In genomic region chr14:20600203-20600602, GRCm38 (mm10) we compare ENCODE assay signal across 28 mouse cellular contexts. TPM values are rescaled to one million over a fixed set of nuclear protein-coding genes. Genes with fewer than 3 reads are reported as not detected.
DNase-seq lines count a peak whose midpoint lies in the region; ATAC-seq and TF ChIP-seq lines count a peak whose summit lies in the region.
"Had no signal": no experiment of that assay in that cellular context is flagged by ENCODE, and none has a peak within 500 bp of the region (broad histone marks: within the 10 kb centered on the region; RNA-seq: fewer than 3 reads in every experiment).

No protein-coding gene starts in this region.

- WGBS in heart, embryonic 10.5 days: 46% methylated on average over 2 of the region's 2 CpGs
- WGBS in heart, adult 2 months: 68% methylated on average over 2 of the region's 2 CpGs
- 37% methylated on average over 2 of the region's 2 CpGs for WGBS in heart, embryonic 16.5 days
- WGBS in liver, embryonic 15.5 days (ENCODE audit: insufficient replicate concordance): 76% methylated on average over 2 of the region's 2 CpGs
- 60% methylated on average over 2 of the region's 2 CpGs for WGBS in midbrain, postnatal 0 days

- H3K4me1 ChIP-seq in heart, embryonic 10.5 days: peaks cover 26% of the 10 kb centered on the region; the same call in 1 of the 2 replicates
- peaks cover 11% of the 10 kb centered on the region for H3K4me1 ChIP-seq in heart, adult 2 months (ENCODE audit: control insufficient read depth, insufficient read depth, low read length)
- H3K4me1 ChIP-seq in heart, embryonic 16.5 days (ENCODE audit: control insufficient read depth, insufficient read depth, low read length): peaks cover 27% of the 10 kb centered on the region
- peaks cover 31% of the 10 kb centered on the region for H3K4me1 ChIP-seq in liver, embryonic 15.5 days (replicated peaks)
- H3K4me1 ChIP-seq in midbrain, postnatal 0 days (ENCODE audit: insufficient read depth, low read length): no peaks in the 10 kb centered on the region

- peak overlapping the region; percentile 50; the same call in 1 of the 2 replicates for H3K27ac ChIP-seq in heart, embryonic 10.5 days
- no peak overlapping the region for H3K27ac ChIP-seq in heart, adult 2 months
- peak overlapping the region; percentile 69 for H3K27ac ChIP-seq in heart, embryonic 16.5 days (ENCODE audit: low read length)
- peak overlapping the region; percentile 81 for H3K27ac ChIP-seq in liver, embryonic 15.5 days (replicated peaks)
- H3K27ac ChIP-seq in midbrain, postnatal 0 days (ENCODE audit: low read depth, low read length): no peak overlapping the region
- H3K27ac ChIP-seq: embryonic facial prominence, embryonic 13.5 days; hindbrain, embryonic 14.5 days; limb, embryonic 12.5 days; midbrain, embryonic 13.5 days; stomach, postnatal 0 days had no signal

- no peaks in the 10 kb centered on the region for H3K9me3 ChIP-seq in heart, embryonic 10.5 days
- H3K9me3 ChIP-seq in heart, embryonic 16.5 days (replicated peaks; ENCODE audit: control insufficient read depth, low read length): no peaks in the 10 kb centered on the region
- H3K9me3 ChIP-seq in liver, embryonic 15.5 days (replicated peaks): no peaks in the 10 kb centered on the region
- H3K9me3 ChIP-seq in midbrain, postnatal 0 days (ENCODE audit: low read length): no peaks in the 10 kb centered on the region
- H3K9me3 ChIP-seq: embryonic facial prominence, embryonic 13.5 days; limb, embryonic 12.5 days; megakaryocyte, embryonic 14.5 days; midbrain, embryonic 13.5 days had no signal

- H3K36me3 ChIP-seq in heart, embryonic 10.5 days: peaks cover 4% of the 10 kb centered on the region; the same call in 1 of the 2 replicates
- peaks cover 21% of the 10 kb centered on the region for H3K36me3 ChIP-seq in heart, adult 2 months (ENCODE audit: control insufficient read depth, insufficient read depth, low read length)
- H3K36me3 ChIP-seq in heart, embryonic 16.5 days (ENCODE audit: control insufficient read depth, insufficient read depth): no peaks in the 10 kb centered on the region
- H3K36me3 ChIP-seq in liver, embryonic 15.5 days (replicated peaks): no peaks in the 10 kb centered on the region
- H3K36me3 ChIP-seq in midbrain, postnatal 0 days (ENCODE audit: insufficient read depth, low read length): no peaks in the 10 kb centered on the region
- H3K36me3 ChIP-seq: midbrain, embryonic 13.5 days had no signal

- no peaks in the 10 kb centered on the region for H3K27me3 ChIP-seq in heart, embryonic 10.5 days (ENCODE audit: insufficient read depth, poor library complexity, severe bottlenecking)
- H3K27me3 ChIP-seq in heart, adult 2 months (ENCODE audit: control insufficient read depth, insufficient read depth, low read length): no peaks in the 10 kb centered on the region
- H3K27me3 ChIP-seq in heart, embryonic 16.5 days (ENCODE audit: control insufficient read depth, insufficient read depth, low read length): no peaks in the 10 kb centered on the region
- no peaks in the 10 kb centered on the region for H3K27me3 ChIP-seq in liver, embryonic 15.5 days
- H3K27me3 ChIP-seq in midbrain, postnatal 0 days (ENCODE audit: insufficient read depth, low read length): no peaks in the 10 kb centered on the region
- H3K27me3 ChIP-seq: embryonic facial prominence, embryonic 13.5 days; limb, embryonic 12.5 days; megakaryocyte, embryonic 14.5 days; midbrain, embryonic 13.5 days had no signal

- H3K79me2 ChIP-seq in heart, adult 2 months (replicated peaks; ENCODE audit: control insufficient read depth, insufficient read depth, low read length): no peaks in the 10 kb centered on the region

- H3K9ac ChIP-seq in heart, adult 2 months (ENCODE audit: low read depth, low read length): no peak overlapping the region
- no peak overlapping the region for H3K9ac ChIP-seq in heart, embryonic 16.5 days (ENCODE audit: low read length)
- no peak overlapping the region for H3K9ac ChIP-seq in liver, embryonic 15.5 days
- H3K9ac ChIP-seq in midbrain, postnatal 0 days (replicated peaks; ENCODE audit: low read length, poor library complexity, severe bottlenecking): no peak overlapping the region
- H3K9ac ChIP-seq: embryonic facial prominence, embryonic 13.5 days; hindbrain, embryonic 14.5 days; limb, embryonic 12.5 days; midbrain, embryonic 13.5 days had no signal

- no peak for ATAC-seq in heart, embryonic 16.5 days (replicated peaks; ENCODE audit: extremely low read depth, insufficient read depth, low FRiP score)
- ATAC-seq in erythroid progenitor cell, adult 5-6 weeks (replicated peaks; ENCODE audit: low FRiP score, poor library complexity, severe bottlenecking): peak; percentile 64
- peak; percentile 75 for ATAC-seq in liver, embryonic 15.5 days (ENCODE audit: insufficient read depth)
- ATAC-seq in midbrain, postnatal 0 days (ENCODE audit: low FRiP score): no peak
- ATAC-seq: forebrain, embryonic 14.5 days; inflammation-experienced regulatory T-cells, adult 6 months; midbrain, embryonic 13.5 days had no signal

- no peak for TF ChIP-seq CTCF in heart, adult 2 months (IDR thresholded peaks at IDR 0.05)
- no peak for TF ChIP-seq CTCF in midbrain, postnatal 0 days (IDR thresholded peaks at IDR 0.05)

- no peak overlapping the region for H3K4me2 ChIP-seq in heart, embryonic 16.5 days (ENCODE audit: low read depth, low read length)
- no peak overlapping the region for H3K4me2 ChIP-seq in liver, embryonic 15.5 days
- H3K4me2 ChIP-seq in midbrain, postnatal 0 days (ENCODE audit: low read depth, low read length, poor library complexity, severe bottlenecking): no peak overlapping the region
- H3K4me2 ChIP-seq: embryonic facial prominence, embryonic 13.5 days; hindbrain, embryonic 14.5 days; limb, embryonic 12.5 days; midbrain, embryonic 13.5 days had no signal

- no peak for TF ChIP-seq POLR2A in heart, adult 2 months (IDR thresholded peaks at IDR 0.05; ENCODE audit: insufficient read depth, low read depth, low read length)

- H3K4me3 ChIP-seq in heart, embryonic 10.5 days: no peak overlapping the region
- no peak overlapping the region for H3K4me3 ChIP-seq in heart, adult 2 months
- H3K4me3 ChIP-seq in heart, embryonic 16.5 days (ENCODE audit: low read length): no peak overlapping the region
- H3K4me3 ChIP-seq in liver, embryonic 15.5 days (replicated peaks): no peak overlapping the region
- H3K4me3 ChIP-seq in midbrain, postnatal 0 days (ENCODE audit: low read depth, low read length): no peak overlapping the region
- H3K4me3 ChIP-seq: embryonic facial prominence, embryonic 13.5 days; gastrocnemius, adult 2 months; limb, embryonic 12.5 days; megakaryocyte, embryonic 14.5 days; midbrain, embryonic 13.5 days had no signal

- DNase-seq in heart, embryonic 10.5 days (ENCODE audit: low spot score): no peak
- no peak for DNase-seq in heart, adult 2 months
- no peak for DNase-seq in heart, postnatal 25 days (ENCODE audit: low spot score)
- no peak for DNase-seq in urinary bladder, adult 18-20 months (ENCODE audit: low spot score in 2 of 2)
- DNase-seq in midbrain, postnatal 0 days (ENCODE audit: low spot score): no peak
- DNase-seq: adrenal gland, postnatal 10 days; cerebellum, adult 2 months; cerebellum, postnatal 25 days; embryo, embryonic 11 days; gastrocnemius, adult 2 months; kidney, adult 8-10 months; kidney, postnatal 10 days; layer of hippocampus, postnatal 36 days; lung, adult 2 months; thymus, adult 2 months had no signal

- intact Hi-C loops in heart, adult 2 months (cut with DNase I): no loop called here
- intact Hi-C loops in heart, postnatal 25 days (cut with DNase I): no loop called here

- TF ChIP-seq EP300 in heart, adult 2 months (IDR thresholded peaks at IDR 0.05; ENCODE audit: insufficient read depth, low read depth, low read length): no peak

RNA-seq across cellular contexts. Expression of gene Usp54, which starts 40.7 kb away (rescaled TPM):
- 7.3 and 7.5 TPM in 2 replicates for polyA plus RNA-seq in heart, embryonic 10.5 days (2016; fragmentation: Nextera tagmentation; extraction: Ambion mirVana)
- 10 to 100 TPM; 14.1 to 16.2 TPM for total RNA-seq in heart, adult 2 months (2021)
- 10.9 and 16.3 TPM in 2 replicates for polyA plus RNA-seq in heart, adult 2 months (2012; rRNA removed)
- polyA plus RNA-seq in heart, embryonic 16.5 days (2015; fragmentation: Nextera tagmentation; extraction: Ambion mirVana): 3.8 and 4.5 TPM in 2 replicates
- 10 to 100 TPM; 16.6 to 17.6 TPM for total RNA-seq in heart, postnatal 25 days (2021)
- total RNA-seq in erythroid progenitor cell, adult 5-6 weeks (2015; ENCODE audit: low replicate concordance): 4.0 and 8.4 TPM in 2 replicates
- 4.7 and 5.5 TPM in 2 replicates for total RNA-seq in erythroid progenitor cell, adult 5-6 weeks (2017; ENCODE audit: low replicate concordance)
- 0.77 and 0.78 TPM in 2 replicates for polyA plus RNA-seq in liver, embryonic 15.5 days (2015; fragmentation: Nextera tagmentation; extraction: Ambion mirVana)
- total RNA-seq in midbrain, postnatal 0 days (2014; rRNA removed): 25.5 and 29.5 TPM in 2 replicates
- 6.0 and 7.3 TPM in 2 replicates for polyA plus RNA-seq in midbrain, postnatal 0 days (2015; fragmentation: Nextera tagmentation; extraction: Ambion mirVana)

RNA-seq across cellular contexts. Expression of gene Ppp3cb, which starts 53.8 kb away (rescaled TPM):
- 36.2 and 37.8 TPM in 2 replicates for polyA plus RNA-seq in heart, embryonic 10.5 days (2016; fragmentation: Nextera tagmentation; extraction: Ambion mirVana)
- 10 to 100 TPM; 60.9 to 69.2 TPM for total RNA-seq in heart, adult 2 months (2021)
- polyA plus RNA-seq in heart, adult 2 months (2012; rRNA removed): 16.0 and 35.0 TPM in 2 replicates
- 28.4 and 32.0 TPM in 2 replicates for polyA plus RNA-seq in heart, embryonic 16.5 days (2015; fragmentation: Nextera tagmentation; extraction: Ambion mirVana)
- total RNA-seq in heart, postnatal 25 days (2021): 10 to 100 TPM; 62.4 to 64.3 TPM
- total RNA-seq in erythroid progenitor cell, adult 5-6 weeks (2015; ENCODE audit: low replicate concordance): 246 and 256 TPM in 2 replicates
- 136 and 181 TPM in 2 replicates for total RNA-seq in erythroid progenitor cell, adult 5-6 weeks (2017; ENCODE audit: low replicate concordance)
- 18.2 and 18.3 TPM in 2 replicates for polyA plus RNA-seq in liver, embryonic 15.5 days (2015; fragmentation: Nextera tagmentation; extraction: Ambion mirVana)
- total RNA-seq in midbrain, postnatal 0 days (2014; rRNA removed): 147 and 223 TPM in 2 replicates
- polyA plus RNA-seq in midbrain, postnatal 0 days (2015; fragmentation: Nextera tagmentation; extraction: Ambion mirVana): 102 and 124 TPM in 2 replicates

RNA-seq across cellular contexts. Expression of gene Myoz1, which starts 56.1 kb away (rescaled TPM):
- 22.8 and 30.3 TPM in 2 replicates for polyA plus RNA-seq in heart, embryonic 10.5 days (2016; fragmentation: Nextera tagmentation; extraction: Ambion mirVana)
- total RNA-seq in heart, adult 2 months (2021): under 1 TPM; 0.31 to 0.52 TPM
- polyA plus RNA-seq in heart, adult 2 months (2012; rRNA removed): 0.31 and 0.91 TPM in 2 replicates
- polyA plus RNA-seq in heart, embryonic 16.5 days (2015; fragmentation: Nextera tagmentation; extraction: Ambion mirVana): 12.0 and 14.9 TPM in 2 replicates
- total RNA-seq in heart, postnatal 25 days (2021): under 1 TPM; 0.39 to 0.67 TPM
- not detected in 2 replicates for total RNA-seq in erythroid progenitor cell, adult 5-6 weeks (2015; ENCODE audit: low replicate concordance)
- not detected in 2 replicates for total RNA-seq in erythroid progenitor cell, adult 5-6 weeks (2017; ENCODE audit: low replicate concordance)
- 2.8 and 4.4 TPM in 2 replicates for polyA plus RNA-seq in liver, embryonic 15.5 days (2015; fragmentation: Nextera tagmentation; extraction: Ambion mirVana)
- total RNA-seq in midbrain, postnatal 0 days (2014; rRNA removed): not detected in 2 replicates
- polyA plus RNA-seq in midbrain, postnatal 0 days (2015; fragmentation: Nextera tagmentation; extraction: Ambion mirVana): 0.56 TPM in 1 of 2 replicates, not detected in the other
- total RNA-seq: layer of hippocampus, adult 18-20 months; layer of hippocampus, postnatal 36 days; left cerebral cortex, postnatal 10 days had no signal
- polyA plus RNA-seq: cerebellum, adult 2 months; forebrain, embryonic 14.5 days; hindbrain, embryonic 14.5 days; inflammation-experienced regulatory T-cells, adult 6 months; midbrain, embryonic 13.5 days had no signal

Comparison
In these comparisons a context has a peak if more than half of its experiments do, and no peak if none do; other contexts are left out.
1. H3K27ac ChIP-seq: peak in heart, embryonic 10.5 days (single experiment), heart, embryonic 16.5 days (single experiment) and liver, embryonic 15.5 days (single experiment); none in heart, adult 2 months (single experiment) and midbrain, postnatal 0 days (single experiment).
2. ATAC-seq: peak in erythroid progenitor cell, adult 5-6 weeks (single experiment) and liver, embryonic 15.5 days (single experiment); none in heart, embryonic 16.5 days (single experiment) and midbrain, postnatal 0 days (single experiment).